Mouse (Mus musculus) CH12.LX (cell line): ENCODE results near the gene Ms4a8a. TPM values are rescaled to one million over a fixed set of nuclear protein-coding genes. Genes with fewer than 3 reads are reported as not detected.

ENCODE experiments used
- DNase-seq: peaks from one replicate; pipeline ENCODE4 v3.0.0-alpha.2; 2013; ENCODE audit errors: extremely low read depth
- H3K27ac ChIP-seq: 2 replicates; pipeline ENCODE4 v1.5.1; 2012; ENCODE audit warnings: low read depth, mild to moderate bottlenecking, control low read depth, moderate library complexity; ENCODE audit not compliant: insufficient read depth
- H3K27me3 ChIP-seq: replicated peaks from 2 replicates; pipeline ENCODE3; 2012; ENCODE audit warnings: inconsistent platforms
- H3K36me3 ChIP-seq, 2 experiments: replicated peaks in 1 of 2; 2 replicates each; pipeline versions ENCODE3 to v1.6.1; 2012; ENCODE audit warnings: inconsistent platforms in 1 of 2, low read length in 1 of 2, mild to moderate bottlenecking in 1 of 2, mixed read lengths in 1 of 2, moderate library complexity in 1 of 2; ENCODE audit not compliant: control insufficient read depth in 1 of 2, insufficient read depth in 1 of 2
- H3K4me1 ChIP-seq, 2 experiments: 2 replicates each; pipeline ENCODE4 v1.6.1; 2012; ENCODE audit warnings: inconsistent platforms in 1 of 2, moderate library complexity in 1 of 2; ENCODE audit not compliant: insufficient read depth in 2 of 2, control insufficient read depth in 1 of 2
- H3K4me2 ChIP-seq: 2 replicates; pipeline ENCODE4 v1.6.1; 2012; ENCODE audit warnings: low read depth, mild to moderate bottlenecking, control low read depth; ENCODE audit not compliant: poor library complexity, insufficient read depth, severe bottlenecking
- H3K4me3 ChIP-seq, 3 experiments: fragments of 150-350 bp in 1 of 3; sonication (generic) in 1 of 3; replicated peaks in 1 of 3; 2 replicates each; pipeline versions ENCODE3 to v1.5.1; 2011 to 2012; ENCODE audit warnings: low read depth in 2 of 3, low read length in 2 of 3, mild to moderate bottlenecking in 2 of 3, moderate library complexity in 2 of 3, control low read depth in 1 of 3, improper control_type of control experiment in 1 of 3, inconsistent platforms in 1 of 3, mixed read lengths in 1 of 3; ENCODE audit not compliant: poor library complexity in 1 of 3
- H3K79me2 ChIP-seq: replicated peaks from 2 replicates; pipeline ENCODE4 v1.6.1; 2012; ENCODE audit warnings: mild to moderate bottlenecking, moderate library complexity; ENCODE audit not compliant: control insufficient read depth, poor library complexity, insufficient read depth, severe bottlenecking; ENCODE audit errors: extremely low read depth
- H3K9ac ChIP-seq: 2 replicates; pipeline ENCODE4 v1.6.1; 2012; ENCODE audit warnings: low read depth, mild to moderate bottlenecking, control low read depth, moderate library complexity; ENCODE audit not compliant: insufficient read depth
- H3K9me3 ChIP-seq: replicated peaks from 2 replicates; pipeline ENCODE3; 2012; ENCODE audit warnings: low read length, inconsistent platforms, mixed read lengths
- CHD1 ChIP-seq: IDR thresholded peaks from 2 replicates; pipeline ENCODE4 v1.6.1; 2012; ENCODE audit warnings: low read depth, low read length, improper control_type of control experiment, inconsistent platforms
- CHD2 ChIP-seq: IDR thresholded peaks from 2 replicates; pipeline ENCODE4 v1.6.1; 2011; ENCODE audit warnings: low read length, improper control_type of control experiment
- CTCF ChIP-seq, 2 experiments: IDR thresholded peaks in 1 of 2; conservative IDR thresholded peaks in 1 of 2; 2 replicates each; pipeline ENCODE4 v1.5.1; 2011 to 2012; ENCODE audit warnings: low read depth in 2 of 2, low read length in 2 of 2, improper control_type of control experiment in 1 of 2, inconsistent platforms in 1 of 2, mild to moderate bottlenecking in 1 of 2, moderate library complexity in 1 of 2
- E2F4 ChIP-seq: IDR thresholded peaks from 2 replicates; pipeline ENCODE4 v1.6.1; 2011; ENCODE audit warnings: low read depth, low read length, improper control_type of control experiment; ENCODE audit not compliant: insufficient replicate concordance
- ELF1 ChIP-seq: IDR thresholded peaks from 2 replicates; pipeline ENCODE4 v1.6.1; 2014; ENCODE audit warnings: low read depth, mild to moderate bottlenecking, inconsistent platforms, low read length, improper control_type of control experiment
- EP300 ChIP-seq: IDR thresholded peaks from 2 replicates; pipeline ENCODE4 v1.6.1; 2011; ENCODE audit warnings: low read length, improper control_type of control experiment
- ETS1 ChIP-seq: conservative IDR thresholded peaks from 2 replicates; pipeline ENCODE4 v1.6.1; 2012; ENCODE audit warnings: low read depth, mild to moderate bottlenecking, inconsistent platforms, low read length, improper control_type of control experiment, moderate library complexity
- GABPA ChIP-seq: IDR thresholded peaks from 2 replicates; pipeline ENCODE4 v1.6.1; 2012; ENCODE audit warnings: low read depth, low read length, improper control_type of control experiment, inconsistent platforms; ENCODE audit not compliant: insufficient replicate concordance
- HCFC1 ChIP-seq: IDR thresholded peaks from 2 replicates; pipeline ENCODE4 v1.6.1; 2012; ENCODE audit warnings: low read depth, mild to moderate bottlenecking, inconsistent platforms, low read length, improper control_type of control experiment
- IRF4 ChIP-seq: IDR thresholded peaks from 2 replicates; pipeline ENCODE4 v1.6.1; 2014; ENCODE audit warnings: low read depth, mild to moderate bottlenecking, inconsistent platforms, low read length, improper control_type of control experiment
- JUN ChIP-seq: IDR thresholded peaks from 2 replicates; pipeline ENCODE4 v1.6.1; 2011; ENCODE audit warnings: low read depth, mild to moderate bottlenecking, low read length, improper control_type of control experiment, moderate library complexity; ENCODE audit not compliant: insufficient read depth
- JUND ChIP-seq: conservative IDR thresholded peaks from 2 replicates; pipeline ENCODE4 v1.6.1; 2011; ENCODE audit warnings: low read depth, low read length, improper control_type of control experiment
- KAT2A ChIP-seq: IDR thresholded peaks from 2 replicates; pipeline ENCODE4 v1.6.1; 2012; ENCODE audit warnings: low read length, improper control_type of control experiment, inconsistent platforms; ENCODE audit not compliant: insufficient replicate concordance
- MAFK ChIP-seq: IDR thresholded peaks from 2 replicates; pipeline ENCODE4 v1.6.1; 2011; ENCODE audit warnings: low read length, improper control_type of control experiment; ENCODE audit not compliant: insufficient replicate concordance
- MAX ChIP-seq: IDR thresholded peaks from 2 replicates; pipeline ENCODE4 v1.6.1; 2011; ENCODE audit warnings: low read length, improper control_type of control experiment
- MAZ ChIP-seq: IDR thresholded peaks from 2 replicates; pipeline ENCODE4 v1.6.1; 2012; ENCODE audit warnings: low read depth, mild to moderate bottlenecking, inconsistent platforms, low read length, improper control_type of control experiment, moderate library complexity
- MEF2A ChIP-seq: IDR thresholded peaks from 2 replicates; pipeline ENCODE4 v1.6.1; 2014; ENCODE audit warnings: low read depth, mild to moderate bottlenecking, inconsistent platforms, low read length, improper control_type of control experiment, borderline replicate concordance
- MXI1 ChIP-seq: IDR thresholded peaks from 2 replicates; pipeline ENCODE4 v1.6.1; 2011; ENCODE audit warnings: mild to moderate bottlenecking, low read depth, low read length, improper control_type of control experiment
- MYC ChIP-seq: IDR thresholded peaks from 2 replicates; pipeline ENCODE4 v1.6.1; 2011; ENCODE audit warnings: low read depth, mild to moderate bottlenecking, improper control_type of control experiment, low read length
- NELFE ChIP-seq: IDR thresholded peaks from 2 replicates; pipeline ENCODE4 v1.6.1; 2011; ENCODE audit warnings: low read depth, low read length, improper control_type of control experiment
- NRF1 ChIP-seq: IDR thresholded peaks from 2 replicates; pipeline ENCODE4 v1.6.1; 2014; ENCODE audit warnings: low read depth, mild to moderate bottlenecking, inconsistent platforms, low read length, improper control_type of control experiment, moderate library complexity
- PAX5 ChIP-seq: IDR thresholded peaks from 2 replicates; pipeline ENCODE4 v1.6.1; 2012; ENCODE audit warnings: low read length, inconsistent platforms, mixed read lengths
- POLR2A ChIP-seq: IDR thresholded peaks from 2 replicates; pipeline ENCODE4 v1.6.1; 2011; ENCODE audit warnings: low read depth, mild to moderate bottlenecking, improper control_type of control experiment, low read length
- POLR2AphosphoS2 ChIP-seq: IDR thresholded peaks from 2 replicates; pipeline ENCODE4 v1.6.1; 2011; ENCODE audit warnings: low read depth, low read length, improper control_type of control experiment
- RAD21 ChIP-seq: IDR thresholded peaks from 2 replicates; pipeline ENCODE4 v1.6.1; 2011; ENCODE audit warnings: low read depth, mild to moderate bottlenecking, low read length, improper control_type of control experiment, moderate library complexity
- RCOR1 ChIP-seq: conservative IDR thresholded peaks from 2 replicates; pipeline ENCODE4 v1.6.1; 2012; ENCODE audit warnings: low read depth, mild to moderate bottlenecking, inconsistent platforms, low read length, improper control_type of control experiment
- SIN3A ChIP-seq: IDR thresholded peaks from 2 replicates; pipeline ENCODE4 v1.6.1; 2012; ENCODE audit warnings: low read length, improper control_type of control experiment, inconsistent platforms
- TBP ChIP-seq: conservative IDR thresholded peaks from 2 replicates; pipeline ENCODE4 v1.6.1; 2011; ENCODE audit warnings: low read depth, low read length, improper control_type of control experiment
- TCF12 ChIP-seq: IDR thresholded peaks from 2 replicates; pipeline ENCODE4 v1.6.1; 2014; ENCODE audit warnings: low read depth, mild to moderate bottlenecking, inconsistent platforms, low read length, improper control_type of control experiment
- UBTF ChIP-seq: IDR thresholded peaks from 2 replicates; pipeline ENCODE4 v1.6.1; 2012; ENCODE audit warnings: low read depth, mild to moderate bottlenecking, inconsistent platforms, low read length, improper control_type of control experiment, moderate library complexity
- USF1 ChIP-seq: IDR thresholded peaks from 2 replicates; pipeline ENCODE4 v1.6.1; 2014; ENCODE audit warnings: low read depth, mild to moderate bottlenecking, inconsistent platforms, low read length, improper control_type of control experiment
- ZC3H11A ChIP-seq: IDR thresholded peaks from 2 replicates; pipeline ENCODE4 v1.6.1; 2012; ENCODE audit warnings: low read depth, mild to moderate bottlenecking, inconsistent platforms, low read length, improper control_type of control experiment
- ZKSCAN1 ChIP-seq: IDR thresholded peaks from 2 replicates; pipeline ENCODE4 v1.6.1; 2012; ENCODE audit warnings: low read depth, inconsistent platforms, low read length, improper control_type of control experiment, borderline replicate concordance
- ZMIZ1 ChIP-seq: IDR thresholded peaks from 2 replicates; pipeline ENCODE4 v1.6.1; 2012; ENCODE audit warnings: low read depth, mild to moderate bottlenecking, inconsistent platforms, low read length, improper control_type of control experiment
- ZNF384 ChIP-seq: IDR thresholded peaks from 2 replicates; pipeline ENCODE4 v1.6.1; 2012; ENCODE audit warnings: low read depth, low read length, improper control_type of control experiment, inconsistent platforms
- dilution Hi-C: fragments of 300-500 bp; cut with MboI; formaldehyde crosslinking; loops from 2 replicates; pipeline ENCODE4 v1.14.3; 2020; ENCODE audit warnings: low sequenced_read_pairs; ENCODE audit not compliant: extremely low pct_unique_long_range_greater_than_20kb, extremely low pct_ligation_motif_present
- in situ Hi-C: fragments of 300-500 bp; cut with MboI; formaldehyde crosslinking; loops from 3 replicates; pipeline ENCODE4 v1.14.3; 2019; ENCODE audit warnings: low sequenced_read_pairs, low pct_ligation_motif_present, low pct_unique_long_range_greater_than_20kb, mixed read lengths
- polyA plus RNA-seq: library from polyadenylated mRNA; unstranded; fragments of >175 nt; gene quantifications from 2 replicates; pipeline ENCODE4 v1.2.1, GENCODE M21; 2012; ENCODE audit warnings: low read depth; ENCODE audit not compliant: insufficient read length
- total RNA-seq, 2 experiments: library from RNA; depleted of rRNA; stranded (reverse); fragments of 300-350 nt in 1 of 2; fragments of >200 nt in 1 of 2; gene quantifications; 2 replicates each; pipeline ENCODE4 v1.2.3; 2012 to 2014

Gene Ms4a8a
- total and polyA plus RNA-seq, 3 experiments: not detected

DNA sequence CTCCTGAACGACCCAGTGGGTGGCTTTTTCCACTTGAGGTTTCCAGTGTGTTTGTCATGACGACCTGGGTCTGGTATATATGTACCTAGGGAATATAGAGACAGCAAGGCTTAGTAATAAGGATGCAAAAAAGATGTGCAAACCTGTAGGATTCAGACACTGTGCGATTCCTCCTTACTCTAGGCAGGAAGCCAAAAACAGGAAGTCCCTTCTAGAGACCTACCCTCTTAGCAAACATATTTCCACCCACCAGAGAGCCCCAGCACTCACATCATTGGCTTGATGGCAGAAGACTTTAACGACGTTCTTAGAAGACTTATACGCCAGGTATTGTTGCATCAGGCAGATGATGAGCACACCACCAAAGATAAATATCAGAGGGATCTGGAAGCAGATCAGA lies 32.9 kb downstream of the Ms4a8a start (continued):
- TF ChIP-seq JUN (no peak), NELFE (peak; percentile 65; the same call in 1 of the 2 replicates), IRF4 (no peak), ZNF384 (no peak)

DNA sequence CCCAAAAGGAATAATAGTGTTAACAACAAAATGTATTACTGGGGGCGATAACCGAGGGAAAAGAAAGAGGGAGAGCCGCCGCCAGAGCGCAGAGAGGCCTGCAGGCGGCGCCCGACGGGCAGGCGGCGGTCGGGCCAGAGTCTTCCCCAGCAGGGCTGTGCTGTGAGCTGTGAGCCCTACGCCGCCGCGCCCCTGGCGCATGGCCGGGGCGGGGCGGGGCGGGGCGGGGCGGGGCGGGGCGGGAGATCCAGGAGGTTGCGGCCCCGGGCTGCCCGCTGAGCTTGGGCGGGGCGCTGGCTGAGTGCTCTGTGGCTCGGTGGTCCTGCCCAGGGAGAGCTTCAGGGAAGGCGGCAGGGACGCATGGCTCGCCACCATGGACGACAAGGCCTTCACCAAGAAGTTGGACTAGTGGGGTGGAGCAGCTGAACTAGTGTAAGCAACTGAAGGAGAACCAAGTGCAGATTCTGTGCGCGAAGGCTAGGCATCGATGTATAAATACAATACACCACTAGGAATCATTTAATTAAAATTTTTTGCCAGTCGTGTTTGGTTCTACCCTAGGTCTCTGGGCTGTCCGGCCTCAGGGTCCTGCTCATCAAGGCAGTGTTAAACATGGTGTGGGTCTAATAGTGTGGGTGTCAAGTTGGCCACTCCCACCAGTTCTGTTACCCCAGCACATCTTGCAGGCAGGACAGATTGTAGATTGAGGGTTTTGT lies 35.7 kb downstream of the Ms4a8a start:
- Histone ChIP-seq H3K4me2 (peak overlapping the region; percentile 93), H3K9me3 (no peaks in the 10 kb centered on the region), H3K79me2 (no peaks in the 10 kb centered on the region), H3K4me1 (peaks cover 2 to 28% of the 10 kb centered on the region in 2 experiments; a peak in 3 of 4 replicates), H3K36me3 (no peaks in the 10 kb centered on the region), H3K4me3 (peak overlapping the region in 2 of 3 experiments; percentile 31 to 60), H3K27me3 (no peaks in the 10 kb centered on the region), H3K9ac (peak overlapping the region; percentile 60; the same call in 1 of the 2 replicates), H3K27ac (no peak overlapping the region)
- dilution Hi-C loops: no loop called here
- peak; percentile 70 for DNase-seq
- in situ Hi-C loops: loop anchor here (25.0 kb wide), 1 partner anchor 567 kb away; the partner anchor contains the start of genes Ms4a2 and Ms4a6d
- no peak for TF ChIP-seq SIN3A
- TF ChIP-seq MXI1: no peak; the same call in 1 of the 2 replicates
- TF ChIP-seq TCF12: 0 out of 2 replicates have a peak, but pooled peaks have one; percentile 45
- TF ChIP-seq GABPA: no peak
- TF ChIP-seq RAD21: peak; percentile 61
- TF ChIP-seq CHD1: no peak
- TF ChIP-seq TBP: no peak
- TF ChIP-seq UBTF: no peak
- TF ChIP-seq MAX: peak; percentile 9; the same call in 1 of the 2 replicates
- no peak for TF ChIP-seq ETS1
- TF ChIP-seq HCFC1: no peak
- TF ChIP-seq MYC: no peak
- no peak for TF ChIP-seq E2F4
- TF ChIP-seq JUN: no peak
- TF ChIP-seq ZC3H11A: no peak
- TF ChIP-seq MEF2A: no peak
- TF ChIP-seq CHD2: no peak
- TF ChIP-seq POLR2AphosphoS2: no peak
- TF ChIP-seq ZKSCAN1: no peak
- TF ChIP-seq NELFE: no peak
- TF ChIP-seq KAT2A: no peak
- TF ChIP-seq USF1: no peak
- TF ChIP-seq MAFK: no peak
- no peak for TF ChIP-seq EP300
- TF ChIP-seq MAZ: peak; percentile 40; the same call in 1 of the 2 replicates
- no peak for TF ChIP-seq POLR2A
- TF ChIP-seq IRF4: no peak; the same call in 1 of the 2 replicates
- TF ChIP-seq ZMIZ1: no peak
- peak; percentile 60 for TF ChIP-seq NRF1
- TF ChIP-seq CTCF (conservative IDR thresholded peaks at IDR 0.05 in 1 of 2, IDR thresholded peaks at IDR 0.05 in 1 of 2; ENCODE audit: low read depth in 2 of 2, low read length in 2 of 2): peak; percentile 23 to 85; a peak in 3 of 4 replicates
- TF ChIP-seq RCOR1: no peak
- no peak for TF ChIP-seq PAX5
- TF ChIP-seq ZNF384: no peak
- 0 out of 2 replicates have a peak, but pooled peaks have one; percentile 32 for TF ChIP-seq ELF1
- TF ChIP-seq JUND: no peak
